Mouse (Mus musculus) cerebellum, adult 2 months (tissue): ENCODE data around the gene Ugt1a5.

ENCODE experiments used
- CTCF ChIP-seq: fragments of 200-500 bp; IDR thresholded peaks from 2 replicates; pipeline ENCODE4 v1.5.1; 2011; ENCODE audit warnings: low read depth, mild to moderate bottlenecking, control low read depth, low read length, moderate library complexity, borderline replicate concordance; ENCODE audit not compliant: insufficient read depth
- POLR2A ChIP-seq: fragments of 200-500 bp; IDR thresholded peaks from 2 replicates; pipeline ENCODE4 v1.6.1; 2011; ENCODE audit warnings: low read length, control low read depth, borderline replicate concordance; ENCODE audit not compliant: insufficient read depth

- TF ChIP-seq CTCF (no peak), POLR2A (no peak)
These were observed 82.8 kb downstream of the Ugt1a5 start for GRCm38 (mm10) chr1:88248658-88249057.
